Mouse (Mus musculus) embryonic fibroblast, embryonic 13.5 days (primary cell): Measurements from ENCODE around the gene Lsm14a. TPM values are rescaled to one million over a fixed set of nuclear protein-coding genes. Genes with fewer than 3 reads are reported as not detected.

Source experiments
- H3K27ac ChIP-seq: 2 replicates; pipeline ENCODE4 v1.5.1; 2012; ENCODE audit warnings: low read length, control low read depth, inconsistent platforms; ENCODE audit not compliant: insufficient read depth
- H3K4me1 ChIP-seq: 2 replicates; pipeline ENCODE4 v1.6.1; 2011; ENCODE audit warnings: low read length; ENCODE audit not compliant: control insufficient read depth, insufficient read depth
- H3K4me3 ChIP-seq: 2 replicates; pipeline ENCODE4 v1.5.1; 2011; ENCODE audit warnings: mild to moderate bottlenecking, control low read depth, low read length; ENCODE audit not compliant: insufficient read depth
- CTCF ChIP-seq: IDR thresholded peaks from 2 replicates; pipeline ENCODE4 v1.5.1; 2011; ENCODE audit warnings: mild to moderate bottlenecking, control low read depth, low read length, moderate library complexity, borderline replicate concordance; ENCODE audit not compliant: insufficient read depth
- POLR2A ChIP-seq: IDR thresholded peaks from 2 replicates; pipeline ENCODE4 v1.6.1; 2011; ENCODE audit warnings: low read depth, mild to moderate bottlenecking, control low read depth, low read length, moderate library complexity
- polyA plus RNA-seq: library from polyadenylated mRNA; stranded (reverse); fragments of >200 nt; gene quantifications from 2 replicates; pipeline ENCODE4 v1.2.4, GENCODE M21; 2011; ENCODE audit warnings: low read depth; ENCODE audit not compliant: missing spikeins, insufficient read length

Gene Lsm14a
- polyA plus RNA-seq, 1 experiment, result 166 TPM

GRCm38 (mm10) chr7:34319123-34319522 lies 74.0 kb downstream of the Lsm14a start:
- Histone ChIP-seq H3K4me3 (no peak overlapping the region), H3K27ac (peak overlapping the region; percentile 80), H3K4me1 (peaks cover 16% of the 10 kb centered on the region)
- TF ChIP-seq CTCF, result no peak
- TF ChIP-seq POLR2A, result no peak

GRCm38 (mm10) chr7:34317901-34318476 lies 75.1 kb downstream of the Lsm14a start:
- H3K27ac ChIP-seq, result peak overlapping the region; percentile 80
- TF ChIP-seq POLR2A (peak; percentile 34; the same call in 1 of the 2 replicates), CTCF (no peak)
- H3K4me1 ChIP-seq, result peaks cover 16% of the 10 kb centered on the region
- no peak overlapping the region for H3K4me3 ChIP-seq

- TF ChIP-seq CTCF (no peak), POLR2A (peak; percentile 72)
- H3K4me1 ChIP-seq, result peaks cover 13% of the 10 kb centered on the region
- H3K4me3 ChIP-seq, result peak within 1 kb of the TSS; percentile 92
- H3K27ac ChIP-seq, result peak within 1 kb of the TSS; percentile 48
Observed at GRCm38 (mm10) chr7:34313443-34313875, 79.7 kb downstream of the Lsm14a start, which contains the start of gene 4931406P16Rik. Gene 4931406P16Rik, minus strand, starts transcription at chr7:34313551.

GRCm38 (mm10) chr7:34312786-34313442 lies 80.2 kb downstream of the Lsm14a start:
- peaks cover 15% of the 10 kb centered on the region for H3K4me1 ChIP-seq
- TF ChIP-seq POLR2A (no peak), CTCF (no peak)
- H3K4me3 ChIP-seq, result peak overlapping the region; percentile 92
- peak overlapping the region; percentile 48 for H3K27ac ChIP-seq

- H3K27ac ChIP-seq, result 0 out of 2 replicates have a peak overlapping the region, but pooled peaks have one; percentile 9
Observed at GRCm38 (mm10) chr7:34309186-34309764, 83.8 kb downstream of the Lsm14a start.

GRCm38 (mm10) chr7:34308586-34308985 lies 84.5 kb downstream of the Lsm14a start:
- no peak overlapping the region for H3K27ac ChIP-seq
- TF ChIP-seq CTCF, result no peak
- TF ChIP-seq POLR2A, result no peak
- H3K4me3 ChIP-seq, result no peak overlapping the region
- peaks cover 16% of the 10 kb centered on the region for H3K4me1 ChIP-seq

More at GRCm38 (mm10) chr7:34309186-34309764, 83.8 kb downstream of the Lsm14a start:
- H3K4me3 ChIP-seq, result no peak overlapping the region
- TF ChIP-seq POLR2A (no peak), CTCF (no peak)
- peaks cover 16% of the 10 kb centered on the region for H3K4me1 ChIP-seq

- TF ChIP-seq POLR2A, result no peak
- no peak for TF ChIP-seq CTCF
- no peak overlapping the region for H3K27ac ChIP-seq
- H3K4me1 ChIP-seq, result peaks cover 16% of the 10 kb centered on the region
- H3K4me3 ChIP-seq, result no peak overlapping the region
Observed at GRCm38 (mm10) chr7:34305454-34305853, 87.7 kb downstream of the Lsm14a start.

GRCm38 (mm10) chr7:34302651-34303050 lies 90.5 kb downstream of the Lsm14a start:
- H3K4me3 ChIP-seq, result no peak overlapping the region
- TF ChIP-seq CTCF (no peak), POLR2A (no peak)
- peaks cover 9% of the 10 kb centered on the region for H3K4me1 ChIP-seq
- no peak overlapping the region for H3K27ac ChIP-seq

GRCm38 (mm10) chr7:34301952-34302351 lies 91.2 kb downstream of the Lsm14a start:
- H3K4me1 ChIP-seq, result peaks cover 9% of the 10 kb centered on the region
- TF ChIP-seq CTCF (no peak), POLR2A (no peak)
- H3K27ac ChIP-seq, result no peak overlapping the region
- no peak overlapping the region for H3K4me3 ChIP-seq

- Histone ChIP-seq H3K4me1 (peaks cover 3% of the 10 kb centered on the region), H3K4me3 (no peak overlapping the region), H3K27ac (peak overlapping the region; percentile 70; the same call in 1 of the 2 replicates)
- TF ChIP-seq POLR2A (no peak), CTCF (no peak)
Observed at GRCm38 (mm10) chr7:34298818-34299217, 94.3 kb downstream of the Lsm14a start.
